ENCODE assay signal across 19 mouse cellular contexts in the genomic region with DNA sequence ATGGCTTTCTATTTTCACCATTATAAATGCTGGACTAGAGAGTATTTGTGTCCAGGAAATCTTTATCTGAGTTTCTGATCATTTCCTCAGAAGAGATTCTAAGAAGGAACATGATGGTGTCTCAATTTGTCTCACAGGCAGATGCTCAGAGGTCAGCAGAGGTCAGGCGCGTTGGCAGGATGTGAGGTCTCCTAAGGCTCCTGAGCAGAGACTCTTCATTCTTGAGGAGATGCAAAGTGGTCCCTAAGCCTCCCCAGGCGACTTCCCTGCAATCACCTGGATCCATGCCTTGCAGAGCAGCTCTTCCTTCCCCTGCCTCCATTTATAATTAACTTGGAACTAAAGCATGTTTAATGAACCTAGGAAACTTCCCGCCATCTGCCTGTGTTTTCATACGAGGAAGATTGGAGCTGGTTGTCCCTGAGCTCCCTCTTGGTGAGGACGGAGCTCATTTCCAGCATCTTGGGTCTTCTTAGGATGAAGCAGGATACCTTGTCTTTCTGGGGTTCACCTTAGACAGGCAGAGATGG.
DNase-seq lines count a peak whose midpoint lies in the region; ATAC-seq and TF ChIP-seq lines count a peak whose summit lies in the region.
"Had no signal": no experiment of that assay in that cellular context is flagged by ENCODE, and none has a peak within 500 bp of the region (broad histone marks: within the 10 kb centered on the region; RNA-seq: fewer than 3 reads in every experiment).

No protein-coding gene starts in this region.

- no peaks in the 10 kb centered on the region for H3K36me3 ChIP-seq in forebrain, postnatal 0 days (ENCODE audit: insufficient read depth)
- no peaks in the 10 kb centered on the region for H3K36me3 ChIP-seq in forebrain, embryonic 11.5 days (ENCODE audit: control insufficient read depth, insufficient read depth, low read length)
- H3K36me3 ChIP-seq: embryonic facial prominence, embryonic 12.5 days; forebrain, embryonic 12.5 days; heart, embryonic 13.5 days; hindbrain, embryonic 12.5 days had no signal

- intact Hi-C loops in left cerebral cortex, postnatal 4 days (cut with DNase I): no loop called here

- no peak overlapping the region for H3K4me2 ChIP-seq in forebrain, postnatal 0 days (ENCODE audit: low read depth)
- no peak overlapping the region for H3K4me2 ChIP-seq in forebrain, embryonic 11.5 days (ENCODE audit: low read depth, low read length, severe bottlenecking)
- H3K4me2 ChIP-seq: embryonic facial prominence, embryonic 12.5 days; forebrain, embryonic 12.5 days; heart, embryonic 13.5 days; hindbrain, embryonic 12.5 days had no signal

- peak; percentile 52 for DNase-seq in forebrain, postnatal 0 days
- DNase-seq in forebrain, embryonic 11.5 days (ENCODE audit: low spot score): no peak
- DNase-seq in left cerebral cortex, postnatal 4 days: peak; percentile 21
- no peak for DNase-seq in left cerebral cortex, adult 11 months (ENCODE audit: low spot score)
- DNase-seq in right cerebral cortex, postnatal 14 days: peak; percentile 33
- DNase-seq in right cerebral cortex, adult 18-20 months: no peak
- DNase-seq in adrenal gland, adult (ENCODE audit: inconsistent age in 2 of 2, low spot score in 1 of 2): no peak
- DNase-seq: adrenal gland, adult 8-10 months; adrenal gland, postnatal 36 days; cerebellum, adult 11-12 months; cerebellum, postnatal 25 days; gastrocnemius, postnatal 36 days; heart, adult 11 months; heart, postnatal 36 days had no signal

- no peak overlapping the region for H3K4me3 ChIP-seq in forebrain, postnatal 0 days (ENCODE audit: low read depth, low read length)
- H3K4me3 ChIP-seq in forebrain, embryonic 11.5 days (ENCODE audit: low read depth, low read length): no peak overlapping the region
- H3K4me3 ChIP-seq: embryonic facial prominence, embryonic 12.5 days; forebrain, embryonic 12.5 days; heart, embryonic 13.5 days; hindbrain, embryonic 12.5 days had no signal

- H3K9ac ChIP-seq in forebrain, postnatal 0 days: no peak overlapping the region
- no peak overlapping the region for H3K9ac ChIP-seq in forebrain, embryonic 11.5 days (ENCODE audit: low read length)
- H3K9ac ChIP-seq: embryonic facial prominence, embryonic 12.5 days; forebrain, embryonic 12.5 days; heart, embryonic 13.5 days; hindbrain, embryonic 12.5 days had no signal

- no peak for ATAC-seq in forebrain, postnatal 0 days
- no peak for ATAC-seq in forebrain, embryonic 11.5 days (replicated peaks; ENCODE audit: low FRiP score)
- ATAC-seq: intestine, embryonic 16.5 days had no signal

- WGBS in forebrain, postnatal 0 days: 53% methylated on average over 6 of the region's 6 CpGs
- 75% methylated on average over 6 of the region's 6 CpGs for WGBS in forebrain, embryonic 11.5 days

- no peak overlapping the region for H3K27ac ChIP-seq in forebrain, postnatal 0 days (ENCODE audit: low read depth, low read length)
- no peak overlapping the region for H3K27ac ChIP-seq in forebrain, embryonic 11.5 days (ENCODE audit: low read depth, low read length)
- H3K27ac ChIP-seq: embryonic facial prominence, embryonic 12.5 days; forebrain, embryonic 12.5 days; heart, embryonic 13.5 days; hindbrain, embryonic 12.5 days had no signal

- H3K9me3 ChIP-seq in forebrain, postnatal 0 days (ENCODE audit: low read length): no peaks in the 10 kb centered on the region
- H3K9me3 ChIP-seq in forebrain, embryonic 11.5 days (ENCODE audit: control insufficient read depth, low read length): no peaks in the 10 kb centered on the region
- H3K9me3 ChIP-seq: embryonic facial prominence, embryonic 12.5 days; forebrain, embryonic 12.5 days; heart, embryonic 13.5 days; hindbrain, embryonic 12.5 days had no signal

- peaks cover 7% of the 10 kb centered on the region; the same call in 1 of the 2 replicates for H3K4me1 ChIP-seq in forebrain, postnatal 0 days (ENCODE audit: insufficient read depth)
- no peaks in the 10 kb centered on the region for H3K4me1 ChIP-seq in forebrain, embryonic 11.5 days (replicated peaks; ENCODE audit: control insufficient read depth, insufficient read depth, low read length)
- H3K4me1 ChIP-seq: embryonic facial prominence, embryonic 12.5 days; forebrain, embryonic 12.5 days; heart, embryonic 13.5 days; hindbrain, embryonic 12.5 days had no signal

- TF ChIP-seq CTCF in forebrain, postnatal 0 days (IDR thresholded peaks at IDR 0.05; ENCODE audit: low read depth): no peak

- no peaks in the 10 kb centered on the region for H3K27me3 ChIP-seq in forebrain, postnatal 0 days (ENCODE audit: insufficient read depth, low read length)
- no peaks in the 10 kb centered on the region for H3K27me3 ChIP-seq in forebrain, embryonic 11.5 days (ENCODE audit: control insufficient read depth, insufficient read depth, low read length)
- H3K27me3 ChIP-seq: embryonic facial prominence, embryonic 12.5 days; forebrain, embryonic 12.5 days; heart, embryonic 13.5 days; hindbrain, embryonic 12.5 days had no signal

Comparison
In these comparisons a context has a peak if more than half of its experiments do, and no peak if none do; other contexts are left out.
1. DNase-seq: peak in forebrain, postnatal 0 days (single experiment), left cerebral cortex, postnatal 4 days (single experiment) and right cerebral cortex, postnatal 14 days (single experiment); none in forebrain, embryonic 11.5 days (single experiment), left cerebral cortex, adult 11 months (single experiment), right cerebral cortex, adult 18-20 months (single experiment) and adrenal gland, adult (0 of 2).